Mouse (Mus musculus) stomach, embryonic 15.5 days (tissue): Measurements from ENCODE around the gene Nmnat1. TPM values are rescaled to one million over a fixed set of nuclear protein-coding genes. Genes with fewer than 3 reads are reported as not detected.

Experiments
- ATAC-seq: fragments of 200-750 bp; cut with Nextera tagmentation; 2 replicates; pipeline ENCODE4 v1.8.0; 2017; ENCODE audit warnings: low read depth, moderate number of reproducible peaks, moderate TSS enrichment; ENCODE audit not compliant: insufficient read depth, low FRiP score
- H3K27ac ChIP-seq: fragments of 300-500 bp; sonication (generic); 2 replicates; pipeline ENCODE4 v1.5.1; 2015; ENCODE audit warnings: mild to moderate bottlenecking, inconsistent platforms
- H3K27me3 ChIP-seq: fragments of 300-500 bp; sonication (generic); replicated peaks from 2 replicates; pipeline ENCODE4 v1.6.1; 2015; ENCODE audit warnings: inconsistent platforms
- H3K36me3 ChIP-seq: fragments of 300-500 bp; sonication (generic); 2 replicates; pipeline ENCODE4 v1.6.1; 2015; ENCODE audit warnings: inconsistent platforms
- H3K4me1 ChIP-seq: fragments of 300-500 bp; sonication (generic); 2 replicates; pipeline ENCODE4 v1.6.1; 2015; ENCODE audit warnings: inconsistent platforms
- H3K4me2 ChIP-seq: fragments of 300-500 bp; sonication (generic); 2 replicates; pipeline ENCODE4 v1.6.1; 2015; ENCODE audit warnings: mild to moderate bottlenecking, inconsistent platforms
- H3K4me3 ChIP-seq: fragments of 300-500 bp; sonication (generic); replicated peaks from 2 replicates; pipeline ENCODE4 v1.5.1; 2015; ENCODE audit warnings: inconsistent platforms
- H3K9ac ChIP-seq: fragments of 300-500 bp; sonication (generic); 2 replicates; pipeline ENCODE4 v1.6.1; 2015; ENCODE audit warnings: inconsistent platforms
- H3K9me3 ChIP-seq: fragments of 300-500 bp; sonication (generic); 2 replicates; pipeline ENCODE4 v1.6.1; 2016; ENCODE audit warnings: inconsistent platforms
- WGBS: fragments of 180-500 bp; shearing (Covaris S2); methylation state at CpG from one replicate; pipeline ENCODE4 v1.1.7; 2015; 5-methylcytosine and 5-hydroxymethylcytosine counted together
- polyA plus RNA-seq: library from polyadenylated mRNA; unstranded; fragments of >200 nt; fragmentation: Nextera tagmentation; extraction: Ambion mirVana; gene quantifications from 2 replicates; pipeline ENCODE4 v1.2.1, GENCODE M21; 2015

Nmnat1 gene
- polyA plus RNA-seq, 1 experiment from 2014 or later: 9.4 TPM

DNA sequence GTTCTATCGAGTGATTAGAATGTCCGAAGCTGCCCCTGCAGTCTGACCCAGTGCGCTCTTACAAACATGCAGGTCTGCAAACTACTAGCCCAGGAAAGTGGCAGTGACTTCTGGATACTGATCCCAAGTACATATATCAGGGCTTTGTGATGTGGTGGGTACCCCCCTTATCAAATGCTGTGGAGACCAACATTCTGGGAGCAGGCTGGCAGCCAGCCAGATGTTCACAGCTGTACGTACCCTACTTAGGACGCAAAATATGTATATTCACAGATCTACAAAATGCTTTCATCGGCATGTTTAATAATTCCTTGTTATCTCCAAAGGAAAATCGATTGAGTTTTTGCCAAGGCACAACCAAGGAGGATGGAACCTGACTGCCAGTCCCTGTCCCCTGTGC lies 27.1 kb upstream of the Nmnat1 start:
- WGBS: 62% methylated on average over 7 of the region's 7 CpGs
- Histone ChIP-seq H3K27me3 (no peaks in the 10 kb centered on the region), H3K36me3 (no peaks in the 10 kb centered on the region), H3K4me1 (no peaks in the 10 kb centered on the region), H3K4me3 (no peak overlapping the region), H3K4me2 (no peak overlapping the region), H3K9me3 (no peaks in the 10 kb centered on the region), H3K27ac (no peak overlapping the region), H3K9ac (no peak overlapping the region)
- no peak for ATAC-seq

DNA sequence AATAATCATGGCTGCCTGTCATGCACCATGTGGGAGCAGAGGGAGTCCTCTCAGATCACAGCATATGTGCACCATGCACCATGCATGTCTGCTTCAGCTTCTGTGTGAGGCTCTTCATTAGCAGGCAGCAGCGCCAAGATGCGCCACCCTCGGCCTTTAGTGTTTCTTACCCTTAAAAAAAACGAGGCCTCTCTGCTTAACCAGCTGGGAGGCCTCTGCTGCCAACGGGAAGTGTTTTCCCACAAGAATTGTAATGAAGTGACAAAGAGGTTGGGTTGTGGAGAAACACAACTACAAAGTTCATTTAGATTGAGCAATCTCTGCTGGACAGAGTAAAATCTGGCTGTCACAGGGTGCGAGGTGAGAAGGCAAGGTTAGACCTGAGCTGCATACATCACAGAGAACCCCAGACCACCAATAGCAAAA lies 26.2 kb upstream of the Nmnat1 start:
- no peak for ATAC-seq
- Histone ChIP-seq H3K9me3 (no peaks in the 10 kb centered on the region), H3K27ac (no peak overlapping the region), H3K4me3 (no peak overlapping the region), H3K9ac (no peak overlapping the region), H3K4me2 (no peak overlapping the region), H3K4me1 (no peaks in the 10 kb centered on the region), H3K36me3 (no peaks in the 10 kb centered on the region), H3K27me3 (no peaks in the 10 kb centered on the region)
- 48% methylated on average over 6 of the region's 6 CpGs for WGBS

DNA sequence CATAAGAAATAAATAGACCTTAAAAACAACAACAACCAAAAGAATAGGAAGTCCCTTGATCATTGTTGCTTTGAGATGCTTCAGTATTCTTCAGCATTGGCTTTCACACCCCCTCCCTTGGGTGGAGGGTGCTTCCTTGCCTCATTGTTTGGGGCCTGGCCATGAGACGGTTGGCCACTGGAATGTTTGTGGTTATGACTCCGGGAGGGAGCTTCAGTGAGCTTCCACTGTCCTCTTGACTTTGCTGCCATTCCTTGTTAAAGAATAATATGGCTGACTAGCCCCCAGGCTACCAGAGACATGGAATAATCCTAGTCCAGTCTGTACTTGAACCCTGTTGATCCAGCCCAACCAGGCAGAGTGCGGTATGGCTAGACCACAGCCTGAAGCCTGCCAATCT lies 21.9 kb upstream of the Nmnat1 start:
- H3K4me3 ChIP-seq: no peak overlapping the region
- no peak for ATAC-seq
- no peak overlapping the region for H3K27ac ChIP-seq
- no peaks in the 10 kb centered on the region for H3K27me3 ChIP-seq
- H3K9ac ChIP-seq: no peak overlapping the region
- no peaks in the 10 kb centered on the region for H3K9me3 ChIP-seq
- WGBS: 67% methylated on average over 3 of the region's 3 CpGs
- no peak overlapping the region for H3K4me2 ChIP-seq
- H3K4me1 ChIP-seq: no peaks in the 10 kb centered on the region
- H3K36me3 ChIP-seq: 0 out of 2 replicates have a peak, but pooled peaks cover 6% of the 10 kb centered on the region

DNA sequence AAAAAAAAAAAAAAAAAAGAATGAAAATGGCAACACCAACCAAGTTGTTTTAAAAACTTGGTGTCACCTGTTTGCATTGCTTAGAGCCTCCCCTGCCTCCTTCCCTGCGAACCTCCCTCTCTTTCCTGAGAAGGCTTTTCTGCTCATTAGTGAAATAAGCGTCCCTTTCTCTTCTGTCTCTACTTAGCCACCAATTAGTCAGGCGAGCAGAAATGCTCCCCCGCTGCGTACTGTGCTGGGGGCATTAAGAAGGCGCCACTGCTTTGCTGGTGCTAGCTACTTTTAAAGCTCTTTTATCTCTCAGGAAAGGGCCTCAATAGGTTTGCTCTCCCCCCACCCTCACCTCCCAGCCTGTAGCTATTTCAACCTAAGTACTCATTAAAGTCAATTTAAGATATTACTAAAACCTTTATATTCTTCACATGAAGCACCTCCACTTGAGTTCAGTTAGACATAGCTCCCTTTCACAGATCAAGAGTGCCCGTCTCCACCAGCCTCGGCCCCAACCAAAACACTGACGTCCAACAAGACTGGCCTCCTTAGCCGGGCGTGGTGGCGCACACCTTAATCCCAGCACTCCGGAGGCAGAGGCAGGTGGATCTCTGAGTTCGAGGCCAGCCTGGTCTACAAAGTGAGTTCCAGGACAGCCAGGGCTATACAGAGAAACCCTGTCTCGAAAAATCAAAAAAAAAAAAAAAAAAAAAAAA lies 20.4 kb upstream of the Nmnat1 start:
- Histone ChIP-seq H3K27ac (no peak overlapping the region), H3K36me3 (0 out of 2 replicates have a peak, but pooled peaks cover 6% of the 10 kb centered on the region), H3K9me3 (no peaks in the 10 kb centered on the region), H3K9ac (no peak overlapping the region), H3K4me2 (no peak overlapping the region), H3K4me3 (no peak overlapping the region), H3K4me1 (no peaks in the 10 kb centered on the region), H3K27me3 (no peaks in the 10 kb centered on the region)
- 69% methylated on average over 14 of the region's 15 CpGs for WGBS
- ATAC-seq: no peak

DNA sequence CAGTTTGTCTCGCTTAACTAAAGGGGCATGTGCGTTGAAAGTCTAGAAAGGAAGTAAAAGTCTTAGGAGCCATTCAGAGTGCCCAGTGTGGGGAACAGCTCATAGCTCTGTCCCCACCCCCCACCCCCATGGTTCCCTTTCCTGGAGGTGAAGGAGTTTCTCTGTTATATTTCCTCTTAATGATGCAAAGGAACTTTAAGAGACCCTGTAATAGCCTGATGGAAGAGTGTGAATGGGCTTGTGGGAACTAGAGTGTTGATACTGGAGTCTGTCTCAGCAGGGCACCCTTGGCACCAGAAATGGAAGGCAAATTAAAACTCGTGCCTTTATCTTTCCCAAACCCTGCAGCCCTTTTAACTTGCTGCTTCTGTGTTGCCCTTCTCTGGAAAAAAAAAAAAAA lies 19.9 kb upstream of the Nmnat1 start:
- no peak overlapping the region for H3K9ac ChIP-seq
- H3K27ac ChIP-seq: no peak overlapping the region
- H3K27me3 ChIP-seq: no peaks in the 10 kb centered on the region
- no peak overlapping the region for H3K4me3 ChIP-seq
- no peaks in the 10 kb centered on the region for H3K4me1 ChIP-seq
- 42% methylated on average over 3 of the region's 3 CpGs for WGBS
- H3K36me3 ChIP-seq: 0 out of 2 replicates have a peak, but pooled peaks cover 6% of the 10 kb centered on the region
- H3K9me3 ChIP-seq: no peaks in the 10 kb centered on the region
- no peak for ATAC-seq
- no peak overlapping the region for H3K4me2 ChIP-seq

DNA sequence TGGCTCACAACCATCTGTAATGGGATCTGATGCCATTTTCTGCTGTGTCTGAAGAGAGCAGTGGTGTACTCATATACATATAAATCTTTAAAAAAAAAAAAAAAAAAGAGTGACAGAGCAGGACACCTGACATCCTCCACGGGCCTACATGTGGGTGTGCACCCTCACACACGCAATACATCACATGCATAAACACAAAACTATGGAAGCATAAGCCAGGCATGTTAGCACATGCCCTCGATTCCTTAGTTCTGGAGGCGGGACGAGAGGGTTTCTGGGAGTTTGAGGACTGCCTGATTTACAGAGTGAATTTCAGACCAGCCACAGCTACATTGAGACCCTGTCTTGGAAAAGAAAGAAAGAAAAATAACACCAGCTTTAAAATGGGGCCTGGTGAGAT lies 19.4 kb upstream of the Nmnat1 start:
- no peak overlapping the region for H3K9ac ChIP-seq
- H3K9me3 ChIP-seq: no peaks in the 10 kb centered on the region
- no peak overlapping the region for H3K27ac ChIP-seq
- no peak overlapping the region for H3K4me2 ChIP-seq
- H3K4me3 ChIP-seq: no peak overlapping the region
- H3K36me3 ChIP-seq: 0 out of 2 replicates have a peak, but pooled peaks cover 6% of the 10 kb centered on the region
- 68% methylated on average over 5 of the region's 5 CpGs for WGBS
- H3K4me1 ChIP-seq: no peaks in the 10 kb centered on the region
- ATAC-seq: no peak
- H3K27me3 ChIP-seq: no peaks in the 10 kb centered on the region

DNA sequence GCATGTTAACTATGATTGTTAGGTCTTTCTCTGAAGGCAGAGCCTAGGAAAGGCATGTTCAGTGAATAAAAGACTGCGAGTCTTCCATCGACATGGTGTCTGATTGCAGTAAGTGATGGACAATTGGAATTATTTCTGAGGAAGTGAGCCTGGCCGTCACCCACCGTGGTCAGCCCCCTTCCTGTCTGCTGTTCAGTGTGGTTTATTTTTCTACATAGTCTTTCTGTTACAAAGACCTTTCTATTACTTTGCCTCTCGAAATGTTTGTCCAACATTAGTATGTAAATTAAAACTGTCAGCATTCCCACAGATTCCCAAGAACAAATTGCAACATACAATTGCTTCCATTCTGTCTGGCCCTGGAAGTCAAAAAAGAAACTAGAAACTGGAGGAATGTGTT lies 14.8 kb upstream of the Nmnat1 start:
- Histone ChIP-seq H3K9me3 (no peaks in the 10 kb centered on the region), H3K4me3 (no peak overlapping the region), H3K4me2 (no peak overlapping the region), H3K4me1 (no peaks in the 10 kb centered on the region), H3K27me3 (no peaks in the 10 kb centered on the region), H3K9ac (no peak overlapping the region), H3K27ac (no peak overlapping the region), H3K36me3 (peaks cover 30% of the 10 kb centered on the region)
- 85% methylated on average over 5 of the region's 5 CpGs for WGBS
- no peak for ATAC-seq

DNA sequence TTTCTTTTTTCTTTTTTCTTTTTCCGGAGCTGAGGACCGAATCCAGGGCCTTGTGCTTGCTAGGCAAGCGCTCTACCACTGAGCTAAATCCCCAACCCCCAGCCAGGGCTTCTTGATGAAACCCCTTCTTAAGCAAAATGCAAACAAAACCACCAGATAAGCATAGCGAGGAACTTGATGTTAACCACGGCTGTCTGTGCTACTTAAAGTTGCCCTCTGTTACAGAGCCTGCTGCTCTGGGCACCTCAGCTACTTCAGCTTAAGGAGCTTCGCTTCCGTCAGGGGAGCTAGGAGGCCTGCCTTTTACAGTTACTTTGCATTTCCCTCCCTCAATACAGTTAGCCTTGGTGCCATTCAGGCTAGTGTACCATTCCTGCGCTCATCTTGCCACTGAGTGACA lies 13.9 kb upstream of the Nmnat1 start:
- Histone ChIP-seq H3K27me3 (no peaks in the 10 kb centered on the region), H3K27ac (no peak overlapping the region), H3K4me2 (no peak overlapping the region), H3K36me3 (peaks cover 38% of the 10 kb centered on the region), H3K4me1 (no peaks in the 10 kb centered on the region), H3K4me3 (no peak overlapping the region), H3K9ac (no peak overlapping the region), H3K9me3 (no peaks in the 10 kb centered on the region)
- WGBS: 74% methylated on average over 8 of the region's 8 CpGs
- ATAC-seq: no peak

DNA sequence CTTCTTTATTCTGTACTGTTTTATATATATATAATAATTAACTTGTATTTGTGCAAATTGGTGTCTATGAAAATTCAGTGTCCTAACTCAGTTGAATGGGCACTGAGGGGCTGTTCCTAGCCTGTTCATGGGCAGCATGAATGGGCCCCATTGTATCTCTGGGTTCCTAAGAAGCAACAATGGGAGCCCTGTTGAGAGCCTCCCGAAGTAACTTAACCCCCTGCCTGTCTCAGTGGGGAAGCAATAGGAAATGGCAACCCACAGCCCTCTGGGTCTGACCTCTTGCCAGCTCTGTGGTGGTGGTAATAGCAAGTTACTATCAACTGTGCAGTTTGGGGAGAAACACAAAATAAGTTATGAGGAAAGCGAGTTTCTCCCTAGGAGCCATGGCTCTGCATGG lies 11.6 kb upstream of the Nmnat1 start:
- WGBS: 75% methylated on average over 2 of the region's 2 CpGs
- Histone ChIP-seq H3K4me2 (no peak overlapping the region), H3K4me3 (no peak overlapping the region), H3K36me3 (peaks cover 44% of the 10 kb centered on the region), H3K9ac (no peak overlapping the region), H3K27ac (no peak overlapping the region), H3K9me3 (no peaks in the 10 kb centered on the region), H3K27me3 (no peaks in the 10 kb centered on the region), H3K4me1 (no peaks in the 10 kb centered on the region)
- ATAC-seq: no peak

DNA sequence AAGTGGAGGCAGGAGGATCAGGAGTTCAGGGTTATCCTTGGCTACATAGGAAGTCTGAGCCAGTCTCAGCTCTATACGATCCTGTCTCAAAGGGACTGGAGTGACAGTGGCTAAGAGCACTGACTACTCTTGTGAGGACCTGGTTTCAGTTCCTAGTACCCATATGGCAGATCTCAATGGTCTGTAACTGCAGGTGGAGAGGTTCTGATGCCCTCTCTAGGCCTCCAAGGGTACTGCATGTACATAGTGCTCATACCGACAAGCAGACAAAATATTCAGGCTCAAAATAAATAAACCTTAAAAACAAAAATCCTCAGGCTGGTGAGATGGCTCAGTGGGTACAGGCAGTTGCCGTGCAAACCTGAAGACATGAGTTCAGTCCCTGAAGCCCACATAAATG lies 6.1 kb upstream of the Nmnat1 start:
- Histone ChIP-seq H3K4me1 (peaks cover 1% of the 10 kb centered on the region; the same call in 1 of the 2 replicates), H3K27me3 (no peaks in the 10 kb centered on the region), H3K9ac (no peak overlapping the region), H3K9me3 (no peaks in the 10 kb centered on the region), H3K4me3 (no peak overlapping the region), H3K36me3 (peaks cover 44% of the 10 kb centered on the region), H3K4me2 (no peak overlapping the region), H3K27ac (no peak overlapping the region)
- no peak for ATAC-seq
- 97% methylated on average over 3 of the region's 3 CpGs for WGBS

DNA sequence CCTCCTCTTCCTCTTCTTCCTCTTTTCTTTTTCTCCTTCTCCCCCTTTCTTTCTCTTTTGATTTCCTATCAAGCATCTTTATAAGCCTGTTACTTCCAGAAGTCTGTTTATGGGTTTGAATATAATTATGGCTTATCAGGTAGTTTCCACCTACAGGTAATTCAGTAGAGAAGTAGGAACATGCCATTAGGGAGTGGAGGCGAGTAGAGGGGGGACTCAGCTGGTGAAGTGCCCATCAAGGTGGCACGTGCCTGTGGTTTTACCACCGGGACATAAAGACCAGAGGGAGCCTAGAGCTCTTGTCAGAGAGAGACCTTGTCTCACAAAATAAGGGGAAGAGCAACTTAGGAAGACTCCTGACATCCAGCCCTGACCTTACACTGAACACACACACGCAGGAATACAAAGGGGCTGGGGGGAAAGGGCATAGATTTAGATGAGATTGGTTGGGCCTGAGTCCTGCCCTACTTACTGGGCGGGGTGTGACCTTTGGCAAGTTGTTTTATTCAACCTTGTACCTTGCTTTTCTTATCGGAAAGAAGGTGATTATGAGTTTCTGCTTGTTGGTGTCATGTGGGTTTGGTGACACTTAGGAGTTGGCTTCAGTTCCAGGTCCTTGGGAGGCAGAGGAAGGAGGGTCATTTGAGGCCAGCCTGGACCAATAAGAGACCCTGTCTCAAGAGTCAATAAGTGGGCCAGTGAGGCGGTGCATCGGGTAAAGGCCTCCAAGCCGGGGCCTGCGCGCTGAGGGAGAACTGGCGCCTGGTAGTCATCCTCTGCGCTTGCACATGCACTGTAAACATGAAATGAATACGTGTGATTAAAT lies 4.6 kb upstream of the Nmnat1 start:
- Histone ChIP-seq H3K36me3 (peaks cover 32% of the 10 kb centered on the region), H3K27me3 (no peaks in the 10 kb centered on the region), H3K4me3 (no peak overlapping the region), H3K9ac (no peak overlapping the region), H3K4me2 (no peak overlapping the region), H3K27ac (no peak overlapping the region; the same call in 1 of the 2 replicates), H3K9me3 (no peaks in the 10 kb centered on the region), H3K4me1 (peaks cover 3% of the 10 kb centered on the region; the same call in 1 of the 2 replicates)
- 86% methylated on average over 14 of the region's 14 CpGs for WGBS
- ATAC-seq: peak; percentile 29; the same call in 1 of the 2 replicates

DNA sequence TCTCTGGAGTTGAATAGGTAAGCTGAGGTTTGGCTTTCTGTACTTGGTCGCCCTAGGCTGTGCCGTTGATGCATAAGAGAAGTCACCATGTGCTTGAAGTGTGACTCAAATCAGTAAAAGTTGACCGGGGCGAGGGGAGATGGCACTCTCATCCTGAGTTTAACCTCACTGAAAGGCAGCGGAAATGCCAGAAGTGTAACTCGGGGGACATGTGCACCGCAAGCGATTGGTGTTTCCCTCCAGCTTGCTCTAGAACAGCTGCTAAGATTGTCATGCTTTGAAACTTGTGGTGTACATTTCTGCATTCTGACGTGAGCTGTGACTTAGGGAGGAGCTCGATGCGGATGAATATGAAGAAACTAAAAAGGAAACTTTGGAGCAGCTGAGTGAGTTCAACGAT lies 2.7 kb upstream of the Nmnat1 start:
- peaks cover 16% of the 10 kb centered on the region for H3K36me3 ChIP-seq
- no peak overlapping the region for H3K4me3 ChIP-seq
- no peak overlapping the region for H3K9ac ChIP-seq
- H3K27ac ChIP-seq: no peak overlapping the region
- no peak for ATAC-seq
- no peak overlapping the region for H3K4me2 ChIP-seq
- no peaks in the 10 kb centered on the region for H3K9me3 ChIP-seq
- 92% methylated on average over 12 of the region's 12 CpGs for WGBS
- no peaks in the 10 kb centered on the region for H3K27me3 ChIP-seq
- peaks cover 5% of the 10 kb centered on the region; the same call in 1 of the 2 replicates for H3K4me1 ChIP-seq
